Mouse (Mus musculus) forebrain, embryonic 11.5 days (tissue): ENCODE data around the gene Shkbp1. TPM values are rescaled to one million over a fixed set of nuclear protein-coding genes. Genes with fewer than 3 reads are reported as not detected.
A peak's percentile ranks its signal among the peaks of the same experiment; 100 is the strongest.

Experiments used
- ATAC-seq: fragments of 200-750 bp; cut with Nextera tagmentation; replicated peaks from 2 replicates; pipeline ENCODE4 v1.8.0; 2017; ENCODE audit warnings: moderate TSS enrichment; ENCODE audit not compliant: low FRiP score
- DNase-seq: peaks from one replicate; pipeline ENCODE4 v3.0.0-alpha.2; 2017; ENCODE audit warnings: low spot score
- H3K27ac ChIP-seq: fragments of 300-500 bp; sonication (generic); 2 replicates; pipeline ENCODE4 v1.5.1; 2014; ENCODE audit warnings: low read depth, low read length
- H3K27me3 ChIP-seq: fragments of 300-500 bp; sonication (generic); 2 replicates; pipeline ENCODE4 v1.6.1; 2014; ENCODE audit warnings: mild to moderate bottlenecking, low read length, mixed read lengths; ENCODE audit not compliant: control insufficient read depth, insufficient read depth
- H3K36me3 ChIP-seq: fragments of 300-500 bp; sonication (generic); 2 replicates; pipeline ENCODE4 v1.6.1; 2014; ENCODE audit warnings: mild to moderate bottlenecking, low read length, moderate library complexity, mixed read lengths; ENCODE audit not compliant: control insufficient read depth, insufficient read depth
- H3K4me1 ChIP-seq: fragments of 300-500 bp; sonication (generic); replicated peaks from 2 replicates; pipeline ENCODE4 v1.6.1; 2014; ENCODE audit warnings: low read length, mixed read lengths; ENCODE audit not compliant: control insufficient read depth, insufficient read depth
- H3K4me2 ChIP-seq: fragments of 300-500 bp; sonication (generic); 2 replicates; pipeline ENCODE4 v1.6.1; 2014; ENCODE audit warnings: low read depth, mild to moderate bottlenecking, low read length, moderate library complexity, mixed read lengths; ENCODE audit not compliant: severe bottlenecking
- H3K4me3 ChIP-seq: fragments of 300-500 bp; sonication (generic); 2 replicates; pipeline ENCODE4 v1.5.1; 2014; ENCODE audit warnings: low read depth, low read length
- H3K9ac ChIP-seq: fragments of 300-500 bp; sonication (generic); 2 replicates; pipeline ENCODE4 v1.6.1; 2014; ENCODE audit warnings: low read length
- H3K9me3 ChIP-seq: fragments of 300-500 bp; sonication (generic); 2 replicates; pipeline ENCODE4 v1.6.1; 2016; ENCODE audit warnings: low read length, mixed read lengths; ENCODE audit not compliant: control insufficient read depth
- whole genome bisulfite sequencing: fragments of 180-500 bp; shearing (Covaris S2); extraction: QIAGEN DNeasy Blood & Tissue Kit; methylation state at CpG from one replicate; pipeline ENCODE4 v1.1.7; 2014; 5-methylcytosine and 5-hydroxymethylcytosine counted together
- polyA plus RNA-seq: library from polyadenylated mRNA; unstranded; fragments of >200 nt; fragmentation: Nextera tagmentation; extraction: Ambion mirVana; gene quantifications from 2 replicates; pipeline ENCODE4 v1.2.1, GENCODE M21; 2014

The Shkbp1 gene
- polyA plus RNA-seq, 1 experiment from 2014 or later: 64.3 TPM

DNA sequence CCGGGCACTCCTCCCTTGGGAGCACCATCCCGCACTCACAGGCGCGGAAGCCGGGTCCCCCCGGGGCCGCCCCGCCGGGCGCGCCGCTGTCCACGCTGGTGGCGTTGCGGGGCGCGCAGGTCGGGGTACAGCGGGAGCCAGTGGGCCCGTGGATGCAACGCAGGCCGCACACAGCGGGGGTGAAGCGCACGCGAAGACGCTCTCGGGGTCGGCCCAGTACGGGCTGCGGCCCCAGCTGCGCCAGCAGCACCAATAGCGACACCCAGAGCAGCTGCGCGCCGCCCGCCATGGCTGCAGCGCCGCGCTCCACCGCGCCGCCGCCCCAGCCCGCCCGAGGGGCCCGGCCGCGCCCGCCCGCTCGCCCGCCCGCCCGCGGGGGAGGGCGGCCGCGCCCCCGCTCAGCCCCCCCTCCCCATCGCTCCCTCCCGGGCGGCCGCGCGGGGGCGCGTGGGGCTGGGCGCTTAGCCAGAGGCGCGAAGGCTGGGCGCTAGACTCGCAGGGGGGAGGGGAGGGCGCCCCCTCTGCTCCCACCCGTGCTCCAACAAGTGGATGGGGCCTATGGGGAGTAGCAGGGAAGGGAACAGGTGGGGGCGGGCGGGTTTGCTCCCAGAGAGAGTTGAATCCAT is 22.4 kb downstream of the Shkbp1 start:
- 2% methylated on average over 42 of the region's 77 CpGs for WGBS
- H3K27ac ChIP-seq: no peak overlapping the region
- peaks cover 19% of the 10 kb centered on the region for H3K4me1 ChIP-seq
- peak overlapping the region; percentile 45 for H3K9ac ChIP-seq
- no peaks in the 10 kb centered on the region for H3K36me3 ChIP-seq
- H3K4me2 ChIP-seq: peak overlapping the region; percentile 70
- H3K27me3 ChIP-seq: peaks cover 70% of the 10 kb centered on the region
- ATAC-seq (no peak), DNase-seq (peak; percentile 67)
- H3K4me3 ChIP-seq: peak overlapping the region; percentile 41
- no peaks in the 10 kb centered on the region for H3K9me3 ChIP-seq

DNA sequence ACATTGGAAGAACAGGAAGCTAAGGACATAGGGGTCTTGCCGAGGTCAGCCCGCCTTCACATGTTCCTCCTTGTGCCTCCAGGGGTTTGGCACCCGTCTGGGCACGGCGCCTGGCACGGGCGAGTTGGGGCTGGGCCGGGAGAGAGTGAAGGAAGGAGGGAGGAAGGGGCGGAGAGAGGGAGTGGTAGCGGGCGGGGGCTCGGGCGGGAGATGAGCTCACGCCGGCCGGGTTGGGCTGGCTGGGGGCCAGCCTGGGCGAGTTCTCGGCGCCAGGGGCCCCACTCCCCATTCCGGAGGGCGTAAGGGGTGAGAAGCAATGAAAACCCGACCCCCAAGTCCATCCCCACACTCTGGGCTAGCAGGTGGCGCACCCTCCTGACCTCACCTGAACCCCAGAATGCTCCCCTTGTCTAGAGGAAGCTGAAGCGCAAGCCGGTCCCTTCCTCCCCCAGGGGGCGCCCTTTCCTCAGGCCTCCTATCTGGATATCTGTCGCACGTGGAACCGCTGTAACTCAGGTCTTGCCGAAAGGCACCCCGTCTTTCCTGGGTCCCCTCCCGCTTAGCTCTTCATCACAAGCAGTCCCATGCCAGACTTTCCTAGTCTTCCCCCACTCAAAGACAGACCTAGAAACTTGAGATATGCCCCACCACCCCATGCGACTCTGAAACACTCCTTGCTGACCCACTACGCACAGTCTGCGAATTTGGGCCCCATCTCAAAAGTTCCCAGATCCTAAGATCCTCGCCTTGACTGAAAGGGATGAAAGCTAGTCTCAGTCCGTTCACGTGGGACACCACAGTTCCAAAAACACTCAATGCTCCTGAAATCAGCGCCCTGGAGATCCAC is 23.2 kb downstream of the Shkbp1 start:
- DNase-seq (peak; percentile 91), ATAC-seq (no peak)
- H3K4me1 ChIP-seq: peaks cover 19% of the 10 kb centered on the region
- H3K36me3 ChIP-seq: no peaks in the 10 kb centered on the region
- H3K27me3 ChIP-seq: peaks cover 77% of the 10 kb centered on the region
- 2% methylated on average over 38 of the region's 39 CpGs for WGBS
- H3K9ac ChIP-seq: no peak overlapping the region; the same call in 1 of the 2 replicates
- no peaks in the 10 kb centered on the region for H3K9me3 ChIP-seq
- peak overlapping the region; percentile 41 for H3K4me3 ChIP-seq
- H3K27ac ChIP-seq: no peak overlapping the region
- H3K4me2 ChIP-seq: peak overlapping the region; percentile 70

DNA sequence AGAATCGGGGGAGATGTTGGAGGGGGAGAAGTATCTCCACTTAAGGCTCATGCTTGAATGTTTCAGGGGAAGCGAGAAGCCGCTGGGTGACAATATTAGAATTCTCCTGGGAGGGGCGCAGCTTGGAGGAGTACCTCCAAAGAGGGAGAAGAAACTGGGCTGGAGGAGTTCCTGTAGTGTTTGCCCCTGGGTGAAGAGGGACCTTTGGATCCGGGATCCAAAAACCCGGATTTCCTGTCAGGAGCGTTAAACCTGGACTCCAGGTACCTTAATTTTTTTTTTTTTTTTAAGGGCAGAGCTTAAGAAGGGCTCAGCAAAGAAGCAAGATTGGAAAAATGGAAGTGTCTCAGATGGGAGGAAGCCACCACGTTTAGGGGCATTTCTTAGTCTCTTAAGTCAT is 24.0 kb downstream of the Shkbp1 start:
- H3K36me3 ChIP-seq: no peaks in the 10 kb centered on the region
- H3K27ac ChIP-seq: no peak overlapping the region
- H3K27me3 ChIP-seq: peaks cover 85% of the 10 kb centered on the region
- ATAC-seq: no peak
- H3K9ac ChIP-seq: no peak overlapping the region
- no peak overlapping the region for H3K4me3 ChIP-seq
- peaks cover 18% of the 10 kb centered on the region for H3K4me1 ChIP-seq
- 7% methylated on average over 8 of the region's 8 CpGs for WGBS
- no peak for DNase-seq
- no peak overlapping the region for H3K4me2 ChIP-seq
- no peaks in the 10 kb centered on the region for H3K9me3 ChIP-seq

DNA sequence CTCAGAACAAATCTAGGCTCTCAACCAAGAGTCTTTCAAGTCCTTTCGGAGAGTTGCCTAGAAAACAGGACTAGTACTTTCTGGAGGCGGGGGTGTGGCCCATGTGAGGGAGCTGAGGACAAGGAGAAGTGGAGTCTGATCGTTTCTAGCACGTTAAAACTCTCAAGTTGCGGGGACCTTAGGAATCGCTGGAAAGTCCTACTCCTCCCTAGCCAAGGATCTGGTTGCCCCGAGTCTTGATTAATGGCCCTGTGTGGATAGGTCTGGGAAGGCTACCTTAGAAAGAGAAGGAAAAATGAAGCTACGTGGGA is 24.3 kb downstream of the Shkbp1 start:
- 2% methylated on average over 8 of the region's 8 CpGs for whole genome bisulfite sequencing
- H3K4me2 ChIP-seq: no peak overlapping the region
- no peak for ATAC-seq

DNA sequence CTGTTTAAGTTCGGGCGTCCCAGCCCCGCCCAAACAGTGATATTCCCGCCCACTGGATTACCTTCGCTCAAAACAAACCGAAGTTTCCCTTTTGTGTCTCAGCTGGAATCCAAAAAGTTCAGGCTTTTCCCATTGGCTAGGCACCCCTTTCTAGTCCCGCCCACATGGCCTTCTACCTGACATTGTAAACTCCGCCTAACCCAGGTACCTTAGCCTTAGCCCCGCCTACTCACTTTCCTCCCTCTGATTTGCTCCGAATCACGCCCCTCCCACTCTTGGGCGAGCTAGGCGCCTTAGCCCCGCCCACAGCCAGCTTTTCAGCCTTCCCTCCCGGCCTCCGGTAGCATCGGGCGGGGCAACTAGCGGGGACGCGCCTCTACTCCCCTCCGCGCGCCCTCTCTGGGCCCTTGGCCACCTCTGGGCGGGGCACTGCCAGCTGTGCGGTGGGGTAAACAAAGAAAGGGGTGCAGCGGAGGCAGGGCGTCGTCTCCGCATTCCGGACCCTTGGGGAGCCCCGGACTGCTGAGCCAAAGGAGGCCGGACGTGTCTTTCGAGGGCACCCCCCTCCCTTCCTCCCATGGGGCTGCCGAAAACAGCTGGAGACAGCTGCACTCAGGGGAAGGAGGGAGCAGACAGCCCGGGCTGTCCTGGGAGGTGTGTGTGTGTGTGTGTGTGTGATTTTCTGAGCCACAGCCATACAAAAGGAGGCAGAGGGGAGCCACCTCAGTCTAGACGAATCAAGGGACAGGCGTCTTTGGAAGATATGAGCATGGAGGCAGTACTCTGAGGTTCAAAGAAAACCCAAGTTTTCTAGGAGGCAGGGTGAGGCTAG is 24.9 kb downstream of the Shkbp1 start:
- Histone ChIP-seq H3K4me3 (peak overlapping the region; percentile 29), H3K9me3 (no peaks in the 10 kb centered on the region), H3K4me1 (peaks cover 21% of the 10 kb centered on the region), H3K9ac (no peak overlapping the region; the same call in 1 of the 2 replicates), H3K4me2 (peak overlapping the region; percentile 44), H3K36me3 (no peaks in the 10 kb centered on the region), H3K27me3 (peaks cover 92% of the 10 kb centered on the region), H3K27ac (no peak overlapping the region)
- DNase-seq: peak; percentile 88
- under 1% methylated on average over 38 of the region's 39 CpGs for WGBS
- ATAC-seq: peak; percentile 26

More for the DNA sequence above, 24.3 kb downstream of the Shkbp1 start:
- peaks cover 18% of the 10 kb centered on the region for H3K4me1 ChIP-seq
- H3K27me3 ChIP-seq: peaks cover 87% of the 10 kb centered on the region
- H3K27ac ChIP-seq: no peak overlapping the region
- peak; percentile 58 for DNase-seq
- no peak overlapping the region for H3K4me3 ChIP-seq
- no peaks in the 10 kb centered on the region for H3K36me3 ChIP-seq
- no peaks in the 10 kb centered on the region for H3K9me3 ChIP-seq
- no peak overlapping the region for H3K9ac ChIP-seq

DNA sequence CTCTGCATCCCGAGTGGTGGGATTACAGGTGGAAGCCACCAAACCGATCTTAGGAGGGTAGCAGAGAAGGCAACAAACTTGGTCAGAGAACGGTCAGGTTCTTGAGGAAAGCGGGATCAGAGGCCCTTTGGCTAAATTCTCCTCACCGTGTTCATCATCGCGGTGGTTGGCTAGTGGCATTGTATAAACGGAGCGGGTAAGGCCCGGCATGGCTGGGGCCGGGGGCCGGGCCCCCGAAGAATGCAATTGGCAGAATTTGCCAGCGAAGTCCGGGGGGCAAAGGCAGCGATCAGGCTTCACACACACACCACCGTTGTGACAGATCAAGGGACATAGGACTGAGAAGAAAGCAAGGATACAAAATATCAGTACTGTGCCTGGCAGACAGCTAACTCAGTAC is 25.8 kb downstream of the Shkbp1 start:
- no peak for DNase-seq
- Histone ChIP-seq H3K4me2 (peak overlapping the region; percentile 42; the same call in 1 of the 2 replicates), H3K27ac (no peak overlapping the region)

DNA sequence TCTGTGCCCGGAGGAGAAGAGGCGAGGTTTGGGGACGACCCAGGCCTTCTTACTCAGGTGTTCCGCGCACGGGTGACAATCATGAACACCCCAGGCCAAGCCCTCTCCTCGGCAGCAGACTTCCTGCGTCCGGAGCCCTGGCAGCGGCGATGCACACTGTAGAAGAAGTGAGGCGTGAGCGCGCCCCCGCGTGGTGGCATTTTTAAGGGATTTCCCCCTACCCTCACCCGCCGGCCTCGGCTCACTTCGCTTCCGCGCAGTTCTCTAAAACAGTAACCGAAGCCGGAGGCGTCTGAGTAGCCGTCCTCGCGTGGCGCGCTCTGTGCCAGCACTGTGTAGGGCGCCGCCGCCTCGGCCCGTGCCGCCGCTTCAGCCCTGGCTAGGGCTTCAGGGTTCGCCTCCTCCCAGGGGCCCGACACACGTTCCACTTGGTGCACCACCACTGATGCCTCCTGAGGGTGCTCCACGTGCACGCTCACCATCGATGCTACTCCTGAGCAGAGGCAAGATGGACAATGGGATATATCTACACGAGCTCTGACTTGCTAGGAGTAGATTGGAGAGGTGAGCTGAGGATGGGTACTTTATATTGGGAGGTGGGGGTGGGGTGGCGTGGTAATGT is 26.4 kb downstream of the Shkbp1 start:
- Histone ChIP-seq H3K9ac (no peak overlapping the region; the same call in 1 of the 2 replicates), H3K27ac (no peak overlapping the region), H3K4me1 (peaks cover 19% of the 10 kb centered on the region), H3K4me3 (peak overlapping the region; percentile 1; the same call in 1 of the 2 replicates), H3K4me2 (peak overlapping the region; percentile 42), H3K27me3 (peaks cover 84% of the 10 kb centered on the region), H3K36me3 (no peaks in the 10 kb centered on the region), H3K9me3 (no peaks in the 10 kb centered on the region)
- WGBS: 3% methylated on average over 45 of the region's 45 CpGs
- peak; percentile 93 for DNase-seq
- ATAC-seq: peak; percentile 24; the same call in 1 of the 2 replicates

More for the DNA sequence above, 25.8 kb downstream of the Shkbp1 start:
- H3K4me1 ChIP-seq: peaks cover 21% of the 10 kb centered on the region
- 24% methylated on average over 17 of the region's 17 CpGs for WGBS
- no peak overlapping the region for H3K9ac ChIP-seq
- H3K4me3 ChIP-seq: no peak overlapping the region
- H3K9me3 ChIP-seq: no peaks in the 10 kb centered on the region
- H3K36me3 ChIP-seq: no peaks in the 10 kb centered on the region
- no peak for ATAC-seq
- peaks cover 87% of the 10 kb centered on the region for H3K27me3 ChIP-seq

DNA sequence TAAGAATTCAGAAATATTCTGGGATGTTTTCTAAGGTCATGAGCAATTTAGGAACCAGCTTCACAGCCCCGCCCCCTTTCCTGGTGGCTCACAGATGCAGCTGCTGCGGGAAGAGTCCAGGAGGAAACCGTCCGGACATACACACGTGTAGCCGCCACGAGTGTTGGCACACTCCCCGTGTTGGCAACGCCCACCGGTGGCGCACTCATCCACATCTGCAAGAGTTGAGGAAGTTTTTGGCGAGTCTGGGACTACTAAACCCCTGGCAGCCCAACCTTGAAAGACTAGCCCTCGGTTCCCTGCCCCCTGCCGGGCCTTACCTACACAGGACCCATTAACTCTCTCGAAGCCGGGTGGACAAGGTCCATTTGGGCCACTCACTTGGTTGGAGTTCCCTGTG is 27.2 kb downstream of the Shkbp1 start:
- peaks cover 76% of the 10 kb centered on the region for H3K27me3 ChIP-seq
- ATAC-seq (no peak), DNase-seq (no peak)
- WGBS: 35% methylated on average over 16 of the region's 16 CpGs
- no peaks in the 10 kb centered on the region for H3K9me3 ChIP-seq
- H3K4me2 ChIP-seq: no peak overlapping the region
- no peaks in the 10 kb centered on the region for H3K36me3 ChIP-seq
- H3K4me1 ChIP-seq: peaks cover 11% of the 10 kb centered on the region
- H3K9ac ChIP-seq: no peak overlapping the region
- no peak overlapping the region for H3K4me3 ChIP-seq
- no peak overlapping the region for H3K27ac ChIP-seq
